Mouse (Mus musculus): ENCODE results near the gene Gpr162. TPM values are rescaled to one million over a fixed set of nuclear protein-coding genes. Genes with fewer than 3 reads are reported as not detected.
"Not testable (repeated sequence)": the region's sequence is repeated elsewhere in the genome, so short reads cannot be mapped to it uniquely, and the experiment has no call there.

The Gpr162 gene
- polyA plus RNA-seq, 1 experiment, result 200 TPM

DNA sequence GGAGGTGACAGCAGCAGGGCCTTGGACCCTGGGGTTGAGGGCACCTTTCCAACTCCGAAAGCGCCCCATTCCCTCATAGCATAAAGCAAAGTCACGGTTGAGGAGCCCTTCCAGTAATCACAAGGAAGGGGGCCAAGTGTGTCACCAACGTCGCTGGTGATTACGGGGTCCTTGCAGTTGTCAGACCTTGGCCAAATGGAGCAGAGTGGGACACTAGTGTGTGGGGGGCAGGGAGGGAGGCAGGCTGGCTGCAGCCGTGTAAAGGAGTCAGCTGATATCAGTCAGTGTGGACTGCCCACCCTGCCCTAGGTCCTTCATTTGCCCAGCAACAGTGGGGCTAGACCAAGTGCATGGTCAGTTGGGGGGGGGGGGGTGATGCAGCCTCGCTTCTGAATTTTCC is 49.3 kb downstream of the Gpr162 start:
- no peak for DNase-seq (ENCODE audit: extremely low spot score in 1 of 2, low spot score in 1 of 2)

GRCm38 (mm10) chr6:124813933-124814332 is 49.9 kb downstream of the Gpr162 start, which contains the start of gene Tpi1:
Gene Tpi1 (minus strand): TSS chr6:124814296.
- DNase-seq (ENCODE audit: extremely low spot score in 1 of 2, low spot score in 1 of 2), result peak; percentile 83 to 93

DNA sequence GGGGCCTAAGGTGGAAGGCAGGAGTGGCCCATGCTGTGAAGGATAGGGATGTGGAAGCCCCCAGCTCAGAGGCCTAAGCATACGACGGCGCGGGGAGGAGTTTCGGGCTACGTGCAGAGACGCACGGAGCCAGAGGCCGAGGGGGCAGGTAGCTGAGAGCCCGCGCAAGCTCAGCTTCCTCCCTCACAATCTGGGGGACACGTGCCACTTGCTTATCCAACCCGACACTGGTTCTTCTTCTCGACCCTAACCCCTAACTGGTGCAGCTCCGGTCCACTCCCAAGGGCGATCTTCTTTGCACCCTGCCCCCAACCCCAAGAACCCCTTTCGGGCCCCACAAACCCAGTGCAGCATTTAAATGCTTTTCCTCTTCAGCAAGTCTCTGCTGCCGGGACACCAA is 50.3 kb downstream of the Gpr162 start:
- DNase-seq (ENCODE audit: extremely low spot score in 1 of 2, low spot score in 1 of 2), result peak in 1 of 2 experiments; percentile 80

DNA sequence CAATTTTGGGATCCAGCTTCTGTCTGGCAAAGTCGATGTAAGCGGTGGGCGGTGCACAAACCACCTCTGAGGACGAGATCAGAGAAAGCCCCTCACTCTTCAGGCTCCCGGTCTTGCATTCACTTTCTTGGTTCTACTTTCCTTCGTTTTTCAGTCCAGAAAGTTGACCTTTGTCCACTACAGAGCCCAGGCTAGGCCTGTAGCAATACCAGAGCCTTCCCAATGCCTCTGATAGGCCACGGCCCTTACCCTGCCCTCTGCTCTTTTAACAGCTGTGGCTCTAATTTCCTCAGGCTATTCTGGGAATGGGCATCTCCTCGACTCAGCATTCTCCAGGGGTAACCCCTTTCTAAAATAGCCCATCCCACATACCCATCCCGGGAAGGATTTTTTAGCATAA is 50.9 kb downstream of the Gpr162 start:
- no peak for DNase-seq (ENCODE audit: extremely low spot score in 1 of 2, low spot score in 1 of 2)

- DNase-seq (ENCODE audit: extremely low spot score in 1 of 2, low spot score in 1 of 2), result no peak
Observed at GRCm38 (mm10) chr6:124811701-124812560, 51.9 kb downstream of the Gpr162 start.

GRCm38 (mm10) chr6:124811403-124811665 is 52.4 kb downstream of the Gpr162 start:
- no peak for DNase-seq (ENCODE audit: extremely low spot score in 1 of 2, low spot score in 1 of 2)

DNA sequence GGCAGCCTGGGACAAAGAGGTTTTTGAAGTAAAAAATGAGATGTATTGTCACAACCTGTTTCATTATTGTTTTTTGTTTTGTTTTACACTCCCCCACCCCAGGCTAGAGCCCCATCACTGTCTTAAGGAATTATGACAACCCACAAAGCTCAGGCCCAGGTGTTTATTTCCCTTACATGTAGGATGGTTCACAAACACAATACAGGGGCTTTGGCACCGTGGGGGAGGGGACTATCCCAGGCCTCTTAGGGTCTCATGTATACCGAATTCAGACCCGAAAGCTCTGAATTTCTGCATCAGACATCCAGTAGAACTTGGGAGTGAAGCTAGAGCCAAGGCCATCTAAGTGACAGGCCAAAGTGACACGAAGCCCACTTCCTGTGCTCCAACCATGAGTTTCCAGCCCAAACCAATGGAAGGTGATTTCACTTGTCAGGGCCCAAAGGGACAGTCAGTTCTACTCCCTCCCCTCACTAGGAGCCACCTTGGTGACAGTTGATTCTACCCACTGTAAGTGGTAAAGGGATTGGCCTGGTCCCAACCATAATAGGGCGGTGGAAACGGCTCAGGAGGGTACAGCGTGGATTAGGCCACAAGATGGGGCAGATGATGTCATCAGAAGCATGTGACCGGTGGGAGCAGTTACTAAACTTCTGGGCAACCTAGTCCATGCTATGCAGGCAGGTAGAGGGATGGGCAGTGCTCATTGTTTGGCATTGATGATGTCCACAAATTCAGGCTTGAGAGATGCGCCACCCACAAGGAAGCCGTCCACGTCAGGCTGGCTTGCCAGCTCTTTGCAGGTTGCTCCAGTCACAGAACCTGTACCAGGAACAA is 53.0 kb downstream of the Gpr162 start:
- DNase-seq (ENCODE audit: extremely low spot score in 1 of 2, low spot score in 1 of 2), result not testable (repeated sequence)

DNA sequence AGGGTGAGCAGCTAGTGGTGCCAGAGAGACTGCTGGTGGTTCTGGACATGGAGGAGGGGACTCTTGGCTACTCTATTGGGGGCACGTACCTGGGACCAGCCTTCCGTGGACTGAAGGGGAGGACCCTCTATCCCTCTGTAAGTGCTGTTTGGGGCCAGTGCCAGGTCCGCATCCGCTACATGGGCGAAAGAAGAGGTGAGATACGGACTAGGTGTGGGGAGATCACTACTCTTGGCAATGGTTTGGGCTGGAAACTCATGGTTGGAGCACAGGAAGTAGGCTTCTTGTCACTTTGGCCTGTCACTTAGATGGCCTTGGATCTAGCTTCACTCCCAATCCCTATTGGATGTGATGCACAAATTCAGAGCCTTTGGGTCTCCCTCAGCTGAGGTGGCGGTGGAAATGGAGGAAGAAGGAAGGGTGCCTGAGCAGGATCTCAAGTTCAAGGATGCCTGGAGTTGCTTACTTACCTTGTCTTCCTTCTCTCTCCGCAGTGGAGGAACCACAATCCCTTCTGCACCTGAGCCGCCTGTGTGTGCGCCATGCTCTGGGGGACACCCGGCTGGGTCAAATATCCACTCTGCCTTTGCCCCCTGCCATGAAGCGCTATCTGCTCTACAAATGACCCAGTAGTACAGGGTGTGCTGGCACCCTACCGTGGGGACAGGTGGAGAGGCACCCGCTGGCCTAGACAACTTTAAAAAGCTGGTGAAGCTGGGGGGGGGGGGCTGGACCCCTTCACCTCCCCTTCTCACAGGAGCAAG is 53.8 kb downstream of the Gpr162 start:
- DNase-seq (ENCODE audit: extremely low spot score in 1 of 2, low spot score in 1 of 2), result no peak

- peak in 1 of 2 experiments; percentile 69 for DNase-seq (ENCODE audit: extremely low spot score in 1 of 2, low spot score in 1 of 2)
Observed at GRCm38 (mm10) chr6:124809052-124809774, 54.6 kb downstream of the Gpr162 start.

Other genes with a start within 250 kb of the Gpr162 start
- 0.59 and 0.62 TPM in 2 replicates for gene C1s2, start 227.9 kb downstream of the Gpr162 start, polyA plus RNA-seq (2012; rRNA removed)
- gene Lpcat3, start 201.0 kb downstream of the Gpr162 start, polyA plus RNA-seq (2012; rRNA removed), result 43.0 and 45.9 TPM in 2 replicates
- gene Emg1, start 151.8 kb downstream of the Gpr162 start, polyA plus RNA-seq (2012; rRNA removed), result 62.4 and 68.0 TPM in 2 replicates
- gene Phb2, start 151.6 kb downstream of the Gpr162 start, polyA plus RNA-seq (2012; rRNA removed), result 107 and 108 TPM in 2 replicates
- 5.1 and 7.1 TPM in 2 replicates for gene Ptpn6, start 125.3 kb downstream of the Gpr162 start, polyA plus RNA-seq (2012; rRNA removed)
- gene Grcc10, start 122.6 kb downstream of the Gpr162 start, polyA plus RNA-seq (2012; rRNA removed), result 383 and 401 TPM in 2 replicates
- gene Gm45234, start 108.0 kb downstream of the Gpr162 start, polyA plus RNA-seq (2012; rRNA removed), result not detected in 2 replicates
- gene Atn1, start 107.5 kb downstream of the Gpr162 start, polyA plus RNA-seq (2012; rRNA removed), result 75.6 and 84.2 TPM in 2 replicates
- 822 and 850 TPM in 2 replicates for gene Eno2, start 94.3 kb downstream of the Gpr162 start, polyA plus RNA-seq (2012; rRNA removed)
- 5.0 and 7.6 TPM in 2 replicates for gene Lrrc23, start 84.3 kb downstream of the Gpr162 start, polyA plus RNA-seq (2012; rRNA removed)
- gene Spsb2, start 55.3 kb downstream of the Gpr162 start, polyA plus RNA-seq (2012; rRNA removed), result 7.0 and 7.3 TPM in 2 replicates
- gene Tpi1, start 49.7 kb downstream of the Gpr162 start, polyA plus RNA-seq (2012; rRNA removed), result 861 and 922 TPM in 2 replicates
- 133 and 147 TPM in 2 replicates for gene Usp5, start 34.5 kb downstream of the Gpr162 start, polyA plus RNA-seq (2012; rRNA removed)
- 2.2 and 2.8 TPM in 2 replicates for gene Cdca3, start 34.4 kb downstream of the Gpr162 start, polyA plus RNA-seq (2012; rRNA removed)
- 0.50 and 0.53 TPM in 2 replicates for gene Gnb3, start 23.7 kb downstream of the Gpr162 start, polyA plus RNA-seq (2012; rRNA removed)
- gene P3h3, start 6.2 kb downstream of the Gpr162 start, polyA plus RNA-seq (2012; rRNA removed), result 80.2 and 83.2 TPM in 2 replicates
- gene Cd4, start 24.2 kb upstream of the Gpr162 start, polyA plus RNA-seq (2012; rRNA removed), result 0.64 and 1.3 TPM in 2 replicates
- 5.9 and 6.0 TPM in 2 replicates for gene Lag3, start 47.7 kb upstream of the Gpr162 start, polyA plus RNA-seq (2012; rRNA removed)
- gene Ptms, start 56.1 kb upstream of the Gpr162 start, polyA plus RNA-seq (2012; rRNA removed), result 1,541 and 1,645 TPM in 2 replicates
- gene Mlf2, start 67.4 kb upstream of the Gpr162 start, polyA plus RNA-seq (2012; rRNA removed), result 689 and 754 TPM in 2 replicates
- 261 and 265 TPM in 2 replicates for gene Cops7a, start 101.6 kb upstream of the Gpr162 start, polyA plus RNA-seq (2012; rRNA removed)
- 181 and 198 TPM in 2 replicates for gene Pianp, start 132.7 kb upstream of the Gpr162 start, polyA plus RNA-seq (2012; rRNA removed)
- gene Zfp384, start 145.2 kb upstream of the Gpr162 start, polyA plus RNA-seq (2012; rRNA removed), result 49.5 and 54.7 TPM in 2 replicates
- gene Ing4, start 175.8 kb upstream of the Gpr162 start, polyA plus RNA-seq (2012; rRNA removed), result 70.8 and 74.9 TPM in 2 replicates
- gene Acrbp, start 185.7 kb upstream of the Gpr162 start, polyA plus RNA-seq (2012; rRNA removed), result 23.0 and 23.9 TPM in 2 replicates
- 0.94 and 1.4 TPM in 2 replicates for gene Lpar5, start 203.9 kb upstream of the Gpr162 start, polyA plus RNA-seq (2012; rRNA removed)
- 91.3 and 103 TPM in 2 replicates for gene Chd4, start 232.0 kb upstream of the Gpr162 start, polyA plus RNA-seq (2012; rRNA removed)

Measured in frontal cortex, adult 2 months (tissue).